Mouse (Mus musculus) hindbrain, embryonic 11.5 days (tissue): ENCODE data around the gene Jarid2. TPM values are rescaled to one million over a fixed set of nuclear protein-coding genes. Genes with fewer than 3 reads are reported as not detected.
A peak's percentile ranks its signal among the peaks of the same experiment; 100 is the strongest.

Source experiments
- ATAC-seq: fragments of 200-750 bp; cut with Nextera tagmentation; 2 replicates; pipeline ENCODE4 v1.8.0; 2017; ENCODE audit warnings: mild to moderate bottlenecking, moderate TSS enrichment, moderate library complexity; ENCODE audit not compliant: low FRiP score
- DNase-seq: peaks from one replicate; pipeline ENCODE4 v3.0.0-alpha.2; 2015; ENCODE audit warnings: low spot score
- H3K27ac ChIP-seq: fragments of 300-500 bp; sonication (generic); 2 replicates; pipeline ENCODE4 v1.5.1; 2014; ENCODE audit warnings: mild to moderate bottlenecking, low read depth, low read length
- H3K27me3 ChIP-seq: fragments of 300-500 bp; sonication (generic); 2 replicates; pipeline ENCODE4 v1.6.1; 2014; ENCODE audit warnings: mild to moderate bottlenecking, low read length, moderate library complexity, mixed read lengths; ENCODE audit not compliant: control insufficient read depth, insufficient read depth
- H3K36me3 ChIP-seq: fragments of 300-500 bp; sonication (generic); 2 replicates; pipeline ENCODE4 v1.6.1; 2014; ENCODE audit warnings: mild to moderate bottlenecking, low read length, moderate library complexity, mixed read lengths; ENCODE audit not compliant: control insufficient read depth, insufficient read depth
- H3K4me1 ChIP-seq: fragments of 300-500 bp; sonication (generic); replicated peaks from 2 replicates; pipeline ENCODE4 v1.6.1; 2014; ENCODE audit warnings: low read length, mixed read lengths; ENCODE audit not compliant: control insufficient read depth, insufficient read depth
- H3K4me2 ChIP-seq: fragments of 300-500 bp; sonication (generic); replicated peaks from 2 replicates; pipeline ENCODE4 v1.6.1; 2014; ENCODE audit warnings: mild to moderate bottlenecking, low read depth, low read length
- H3K4me3 ChIP-seq: fragments of 300-500 bp; sonication (generic); 2 replicates; pipeline ENCODE4 v1.5.1; 2014; ENCODE audit warnings: low read depth, low read length
- H3K9ac ChIP-seq: fragments of 300-500 bp; sonication (generic); 2 replicates; pipeline ENCODE4 v1.6.1; 2014; ENCODE audit warnings: low read depth, low read length
- H3K9me3 ChIP-seq: fragments of 300-500 bp; sonication (generic); 2 replicates; pipeline ENCODE4 v1.6.1; 2016; ENCODE audit warnings: low read length; ENCODE audit not compliant: control insufficient read depth
- WGBS: fragments of 180-500 bp; shearing (Covaris S2); extraction: QIAGEN DNeasy Blood & Tissue Kit; methylation state at CpG from one replicate; pipeline ENCODE4 v1.1.7; 2014; 5-methylcytosine and 5-hydroxymethylcytosine counted together
- polyA plus RNA-seq: library from polyadenylated mRNA; unstranded; fragments of >200 nt; fragmentation: Nextera tagmentation; extraction: Ambion mirVana; gene quantifications from 2 replicates; pipeline ENCODE4 v1.2.1, GENCODE M21; 2014

Gene Jarid2
- polyA plus RNA-seq, 1 experiment from 2014 or later, result 45.9 TPM

DNA sequence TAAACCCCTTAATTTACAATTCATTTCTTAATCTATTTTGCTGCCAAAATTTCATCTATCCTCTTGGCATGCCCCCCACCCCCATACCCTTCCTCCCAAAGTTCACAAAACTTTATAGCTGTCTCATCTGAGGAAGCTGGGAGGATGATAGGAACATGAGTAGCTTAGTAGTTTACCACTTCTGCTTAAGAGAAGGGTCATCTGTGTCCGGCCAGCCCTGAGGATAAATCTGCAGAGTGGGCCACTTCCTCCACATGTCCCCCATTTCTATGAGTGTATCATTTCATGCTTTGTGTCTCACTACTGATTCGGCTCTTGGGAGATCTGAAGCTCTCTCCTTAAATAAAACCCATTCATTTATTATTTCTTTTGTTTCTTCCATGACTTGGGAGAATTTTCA, 102.8 kb downstream of the Jarid2 start:
- H3K4me2 ChIP-seq, result no peak overlapping the region
- H3K9ac ChIP-seq, result no peak overlapping the region
- no peak for ATAC-seq
- no peak overlapping the region for H3K27ac ChIP-seq
- no peaks in the 10 kb centered on the region for H3K36me3 ChIP-seq
- no peak for DNase-seq
- no peak overlapping the region for H3K4me3 ChIP-seq
- no peaks in the 10 kb centered on the region for H3K4me1 ChIP-seq
- no peaks in the 10 kb centered on the region for H3K27me3 ChIP-seq
- 86% methylated on average over 2 of the region's 2 CpGs for WGBS
- no peaks in the 10 kb centered on the region for H3K9me3 ChIP-seq

DNA sequence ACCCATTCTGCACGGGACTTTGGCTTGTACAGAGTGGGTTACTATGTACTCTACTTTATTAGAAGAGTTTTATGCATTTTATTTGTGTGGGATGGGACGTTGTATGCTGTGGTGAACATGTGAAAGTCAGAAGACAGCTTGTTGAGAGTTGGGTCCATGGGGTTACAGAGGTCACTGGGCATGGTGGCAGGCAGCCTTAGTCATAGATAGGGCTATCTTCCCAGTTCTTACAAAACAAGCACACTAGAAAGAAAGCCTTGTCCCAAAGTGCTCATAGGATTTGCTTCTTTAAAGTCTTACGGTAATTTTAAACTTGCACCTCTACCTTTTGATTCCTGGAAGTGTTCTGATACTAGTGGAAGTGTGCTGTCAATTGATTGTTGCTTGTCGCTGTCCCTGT, 103.6 kb downstream of the Jarid2 start:
- 95% methylated on average over 4 of the region's 4 CpGs for WGBS
- H3K4me1 ChIP-seq, result no peaks in the 10 kb centered on the region

DNA sequence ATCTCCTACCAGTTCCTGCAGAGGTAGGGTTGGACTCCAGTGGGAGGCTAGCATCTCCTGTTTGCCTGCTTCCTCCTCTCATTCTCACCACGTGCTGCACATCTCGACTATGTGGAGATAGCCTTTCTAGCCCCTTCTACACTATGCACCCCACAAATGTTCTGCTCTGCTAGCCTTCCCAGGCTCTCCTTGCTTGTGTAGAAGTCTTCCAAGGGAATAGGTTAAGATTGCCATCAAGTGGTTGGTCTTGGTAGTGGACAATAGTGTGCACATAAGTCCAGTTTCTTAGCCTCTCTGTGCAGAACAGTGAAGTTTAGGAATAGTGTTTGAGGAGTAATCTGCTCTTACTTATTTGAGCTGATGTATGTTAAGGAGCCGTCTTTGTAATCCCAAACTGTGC, 104.1 kb downstream of the Jarid2 start:
- no peaks in the 10 kb centered on the region for H3K4me1 ChIP-seq
- WGBS, result 65% methylated on average over 3 of the region's 3 CpGs
- no peak overlapping the region for H3K4me2 ChIP-seq
- peak; percentile 55 for DNase-seq
- ATAC-seq, result no peak
- no peaks in the 10 kb centered on the region for H3K27me3 ChIP-seq
- H3K4me3 ChIP-seq, result no peak overlapping the region
- no peak overlapping the region for H3K27ac ChIP-seq
- H3K36me3 ChIP-seq, result no peaks in the 10 kb centered on the region
- no peaks in the 10 kb centered on the region for H3K9me3 ChIP-seq
- H3K9ac ChIP-seq, result no peak overlapping the region

More for the DNA sequence above, 103.6 kb downstream of the Jarid2 start:
- no peaks in the 10 kb centered on the region for H3K27me3 ChIP-seq
- no peaks in the 10 kb centered on the region for H3K9me3 ChIP-seq
- no peak overlapping the region for H3K4me3 ChIP-seq
- DNase-seq, result no peak
- ATAC-seq, result no peak
- H3K9ac ChIP-seq, result no peak overlapping the region
- no peak overlapping the region for H3K4me2 ChIP-seq
- no peak overlapping the region for H3K27ac ChIP-seq
- H3K36me3 ChIP-seq, result no peaks in the 10 kb centered on the region

GRCm38 (mm10) chr13:44837445-44837844, 108.2 kb downstream of the Jarid2 start:
- H3K4me1 ChIP-seq, result peaks cover 5% of the 10 kb centered on the region
- H3K27ac ChIP-seq, result no peak overlapping the region
- H3K9ac ChIP-seq, result no peak overlapping the region
- ATAC-seq (no peak), DNase-seq (no peak)
- H3K4me3 ChIP-seq, result no peak overlapping the region
- no peak overlapping the region for H3K4me2 ChIP-seq
- no peaks in the 10 kb centered on the region for H3K36me3 ChIP-seq
- 82% methylated on average over 6 of the region's 6 CpGs for WGBS
- no peaks in the 10 kb centered on the region for H3K27me3 ChIP-seq
- H3K9me3 ChIP-seq, result no peaks in the 10 kb centered on the region

DNA sequence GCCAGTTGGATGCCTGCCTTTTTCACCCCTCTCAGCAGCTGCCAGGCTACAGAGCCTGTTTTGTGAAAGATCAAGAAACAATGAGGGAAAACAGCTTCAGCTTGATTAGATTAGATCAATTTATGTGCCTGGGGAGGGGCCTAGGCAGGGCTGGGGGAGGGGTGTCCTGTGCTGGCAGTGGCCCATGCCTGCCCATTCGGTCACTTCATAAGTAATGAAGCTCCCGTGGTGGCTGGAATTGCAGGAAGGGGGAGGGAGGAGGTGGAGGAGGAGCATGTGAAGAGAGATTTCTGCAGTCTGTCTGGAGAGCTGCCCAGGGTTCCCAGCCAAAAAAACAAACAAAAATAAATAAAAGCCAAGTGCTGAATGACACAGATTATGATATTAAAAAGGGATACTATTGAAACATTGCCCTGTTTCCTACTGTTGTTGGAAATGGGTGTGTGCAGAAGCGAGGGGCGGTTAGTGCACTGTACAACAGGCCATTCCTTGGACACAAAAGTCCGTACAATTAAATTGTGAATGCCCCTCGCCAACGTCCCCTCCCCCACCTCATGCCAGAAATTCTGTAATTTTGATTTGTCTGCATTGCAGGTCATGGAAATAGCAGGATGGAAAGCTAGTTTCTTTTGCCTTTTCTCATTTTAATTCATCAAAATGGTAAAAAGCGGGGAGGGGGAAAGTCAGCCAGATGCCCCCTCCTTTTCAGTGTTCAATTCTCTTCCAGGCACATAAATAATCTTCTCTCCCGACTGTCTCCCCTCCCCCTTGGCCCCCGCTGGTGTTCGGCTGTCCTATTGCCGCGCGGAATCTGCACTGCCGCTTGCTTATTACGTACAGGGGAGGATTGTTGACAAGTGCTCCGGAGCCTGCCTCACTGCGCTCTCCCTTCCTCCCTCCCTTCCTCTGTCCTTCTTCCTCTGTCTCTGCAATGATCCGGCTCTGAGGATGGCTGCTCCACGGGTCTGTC, 110.9 kb downstream of the Jarid2 start:
- H3K9ac ChIP-seq, result peak overlapping the region; percentile 57

DNA sequence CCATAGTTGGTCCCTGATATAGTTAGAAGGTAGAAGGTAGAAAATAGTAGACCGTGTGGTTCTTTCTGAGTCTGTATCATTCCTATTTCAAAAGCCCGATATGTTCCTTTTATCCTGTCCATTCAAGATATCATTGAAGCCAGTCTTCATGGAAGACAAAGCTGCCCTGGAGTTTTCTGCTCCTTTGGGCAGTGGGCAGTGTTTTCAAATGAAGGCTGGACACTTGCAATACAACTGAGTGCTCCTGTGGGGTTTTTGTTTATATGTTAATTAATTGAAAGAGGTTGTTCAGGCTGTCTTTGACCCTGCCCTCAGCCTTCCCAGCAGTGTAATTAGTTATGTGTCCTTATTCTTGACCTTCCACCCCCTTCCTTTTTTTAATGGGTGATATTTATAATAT, 122.2 kb downstream of the Jarid2 start:
- H3K4me2 ChIP-seq, result no peak overlapping the region
- H3K9me3 ChIP-seq, result no peaks in the 10 kb centered on the region
- ATAC-seq (no peak), DNase-seq (no peak)
- H3K4me1 ChIP-seq, result no peaks in the 10 kb centered on the region
- H3K36me3 ChIP-seq, result no peaks in the 10 kb centered on the region
- H3K9ac ChIP-seq, result no peak overlapping the region
- H3K27ac ChIP-seq, result no peak overlapping the region
- no peaks in the 10 kb centered on the region for H3K27me3 ChIP-seq
- no peak overlapping the region for H3K4me3 ChIP-seq
- WGBS, result 53% methylated on average over 2 of the region's 2 CpGs

More for the DNA sequence above, 110.9 kb downstream of the Jarid2 start:
- Histone ChIP-seq H3K27ac (peak overlapping the region; percentile 92), H3K4me1 (peaks cover 5% of the 10 kb centered on the region), H3K4me2 (peak overlapping the region; percentile 52), H3K27me3 (no peaks in the 10 kb centered on the region), H3K9me3 (no peaks in the 10 kb centered on the region), H3K36me3 (no peaks in the 10 kb centered on the region), H3K4me3 (peak overlapping the region; percentile 32)
- DNase-seq (peak; percentile 83), ATAC-seq (peak; percentile 96)
- 4% methylated on average over 20 of the region's 20 CpGs for WGBS

DNA sequence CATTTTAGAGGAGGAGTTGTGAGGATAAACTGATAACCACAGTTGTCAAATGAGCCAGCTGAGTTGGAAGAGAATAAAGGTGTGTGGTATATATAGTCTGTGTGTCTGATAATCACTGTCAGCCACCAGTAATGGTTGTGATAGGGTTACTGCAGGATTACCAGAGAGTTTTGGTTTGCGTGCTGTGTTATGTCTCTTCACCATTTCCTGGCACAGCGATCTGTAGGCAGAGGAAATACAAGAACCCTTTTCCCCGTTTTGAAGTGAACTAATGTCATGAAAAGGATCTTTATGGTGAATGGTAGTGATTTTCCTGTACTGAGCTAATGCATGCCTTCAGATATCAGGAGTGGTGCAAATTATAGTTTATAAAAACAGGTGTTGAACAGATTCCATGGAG, 122.8 kb downstream of the Jarid2 start:
- H3K36me3 ChIP-seq, result no peaks in the 10 kb centered on the region
- 0 out of 2 replicates have a peak, but pooled peaks cover 2% of the 10 kb centered on the region for H3K4me1 ChIP-seq
- H3K27me3 ChIP-seq, result no peaks in the 10 kb centered on the region
- WGBS, result 85% methylated on average over 3 of the region's 3 CpGs
- no peak overlapping the region for H3K4me3 ChIP-seq
- no peaks in the 10 kb centered on the region for H3K9me3 ChIP-seq
- ATAC-seq, result no peak
- H3K27ac ChIP-seq, result no peak overlapping the region
- H3K4me2 ChIP-seq, result no peak overlapping the region
- H3K9ac ChIP-seq, result no peak overlapping the region
- no peak for DNase-seq

GRCm38 (mm10) chr13:44865566-44865965, 136.3 kb downstream of the Jarid2 start:
- WGBS, result 94% methylated on average over 2 of the region's 2 CpGs
- no peak overlapping the region for H3K4me3 ChIP-seq
- no peak overlapping the region for H3K9ac ChIP-seq
- no peak for DNase-seq
- no peaks in the 10 kb centered on the region for H3K9me3 ChIP-seq
- H3K4me2 ChIP-seq, result no peak overlapping the region
- no peak for ATAC-seq
- H3K27me3 ChIP-seq, result no peaks in the 10 kb centered on the region
- H3K27ac ChIP-seq, result no peak overlapping the region
- H3K4me1 ChIP-seq, result no peaks in the 10 kb centered on the region
- H3K36me3 ChIP-seq, result no peaks in the 10 kb centered on the region
